Mouse (Mus musculus): ENCODE data around the gene Insl3. TPM values are rescaled to one million over a fixed set of nuclear protein-coding genes. Genes with fewer than 3 reads are reported as not detected.

Gene Insl3
- polyA plus RNA-seq, 1 experiment from 2014 or later = 0.89 TPM

GRCm38 (mm10) chr8:71665331-71666130, 23.5 kb upstream of the Insl3 start:
- Histone ChIP-seq H3K4me3 (ENCODE audit: low read depth, low read length) (peak overlapping the region; percentile 20), H3K4me2 (peak overlapping the region; percentile 60), H3K9me3 (replicated peaks; ENCODE audit: control insufficient read depth, low read length) (no peaks in the 10 kb centered on the region), H3K27ac (ENCODE audit: low read depth, low read length) (no peak overlapping the region), H3K36me3 (ENCODE audit: control insufficient read depth, insufficient read depth, low read length) (no peaks in the 10 kb centered on the region), H3K4me1 (ENCODE audit: control insufficient read depth, insufficient read depth, low read length) (peaks cover 32% of the 10 kb centered on the region), H3K27me3 (ENCODE audit: control insufficient read depth, insufficient read depth, low read length) (peaks cover 35% of the 10 kb centered on the region), H3K9ac (ENCODE audit: low read depth, low read length) (no peak overlapping the region)
- ATAC-seq (replicated peaks; ENCODE audit: insufficient number of reproducible peaks, low FRiP score, low TSS enrichment) = peak; percentile 59
- WGBS (ENCODE audit: insufficient replicate concordance) = 3% methylated on average over 22 of the region's 22 CpGs

DNA sequence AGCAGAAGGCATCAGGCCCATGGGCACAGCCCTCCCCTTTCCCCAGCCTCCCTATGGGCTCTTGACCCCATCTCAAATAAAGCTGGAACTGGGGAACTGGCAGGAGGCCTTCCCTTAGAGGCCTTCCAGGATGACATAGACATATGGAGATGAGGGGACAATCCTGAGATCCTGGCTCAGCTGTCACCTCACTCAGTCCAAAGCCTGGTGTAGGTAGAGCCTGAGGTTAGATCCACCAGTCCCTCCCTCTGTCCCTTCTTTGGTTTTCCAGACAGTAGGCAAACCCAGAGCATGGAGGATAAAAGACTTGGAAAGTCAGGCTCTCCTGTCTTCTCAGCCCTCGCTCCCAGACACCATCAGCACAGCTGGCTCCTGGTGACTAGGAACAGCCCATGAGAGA, 22.2 kb upstream of the Insl3 start:
- Histone ChIP-seq H3K36me3 (ENCODE audit: control insufficient read depth, insufficient read depth, low read length) (no peaks in the 10 kb centered on the region), H3K9me3 (replicated peaks; ENCODE audit: control insufficient read depth, low read length) (no peaks in the 10 kb centered on the region), H3K9ac (ENCODE audit: low read depth, low read length) (0 out of 2 replicates have a peak overlapping the region, but pooled peaks have one; percentile 22), H3K4me1 (ENCODE audit: control insufficient read depth, insufficient read depth, low read length) (peaks cover 34% of the 10 kb centered on the region), H3K4me3 (ENCODE audit: low read depth, low read length) (no peak overlapping the region), H3K4me2 (no peak overlapping the region), H3K27ac (ENCODE audit: low read depth, low read length) (0 out of 2 replicates have a peak overlapping the region, but pooled peaks have one; percentile 15), H3K27me3 (ENCODE audit: control insufficient read depth, insufficient read depth, low read length) (peaks cover 26% of the 10 kb centered on the region)
- WGBS (ENCODE audit: insufficient replicate concordance) = 55% methylated on average over 1 of the region's 1 CpGs
- ATAC-seq (replicated peaks; ENCODE audit: insufficient number of reproducible peaks, low FRiP score, low TSS enrichment) = no peak

DNA sequence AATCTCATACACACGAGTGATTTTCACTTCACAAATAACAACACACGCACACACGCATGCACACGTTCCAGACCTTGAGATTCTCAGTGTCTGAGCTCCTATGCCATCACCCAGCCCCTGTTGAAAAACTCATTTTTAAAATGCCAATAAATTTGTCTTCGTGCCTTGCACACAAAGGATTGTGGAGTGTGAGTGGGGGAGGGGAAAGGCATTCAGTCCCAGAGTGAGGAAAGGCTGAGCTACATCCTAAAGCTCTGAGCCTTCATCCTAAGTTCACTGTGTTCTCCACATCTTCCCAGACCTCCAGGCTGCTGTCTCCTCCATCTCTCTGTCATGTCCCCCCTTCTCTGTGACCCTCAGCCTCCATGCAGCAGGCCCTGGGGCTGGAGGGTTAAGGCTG, 21.8 kb upstream of the Insl3 start:
- no peak for ATAC-seq (replicated peaks; ENCODE audit: insufficient number of reproducible peaks, low FRiP score, low TSS enrichment)
- Histone ChIP-seq H3K9me3 (replicated peaks; ENCODE audit: control insufficient read depth, low read length) (no peaks in the 10 kb centered on the region), H3K36me3 (ENCODE audit: control insufficient read depth, insufficient read depth, low read length) (no peaks in the 10 kb centered on the region), H3K4me2 (peak overlapping the region; percentile 64), H3K27ac (ENCODE audit: low read depth, low read length) (peak overlapping the region; percentile 72), H3K4me3 (ENCODE audit: low read depth, low read length) (no peak overlapping the region), H3K9ac (ENCODE audit: low read depth, low read length) (peak overlapping the region; percentile 52; the same call in 1 of the 2 replicates), H3K4me1 (ENCODE audit: control insufficient read depth, insufficient read depth, low read length) (peaks cover 34% of the 10 kb centered on the region), H3K27me3 (ENCODE audit: control insufficient read depth, insufficient read depth, low read length) (peaks cover 22% of the 10 kb centered on the region)
- WGBS (ENCODE audit: insufficient replicate concordance) = 61% methylated on average over 5 of the region's 5 CpGs

DNA sequence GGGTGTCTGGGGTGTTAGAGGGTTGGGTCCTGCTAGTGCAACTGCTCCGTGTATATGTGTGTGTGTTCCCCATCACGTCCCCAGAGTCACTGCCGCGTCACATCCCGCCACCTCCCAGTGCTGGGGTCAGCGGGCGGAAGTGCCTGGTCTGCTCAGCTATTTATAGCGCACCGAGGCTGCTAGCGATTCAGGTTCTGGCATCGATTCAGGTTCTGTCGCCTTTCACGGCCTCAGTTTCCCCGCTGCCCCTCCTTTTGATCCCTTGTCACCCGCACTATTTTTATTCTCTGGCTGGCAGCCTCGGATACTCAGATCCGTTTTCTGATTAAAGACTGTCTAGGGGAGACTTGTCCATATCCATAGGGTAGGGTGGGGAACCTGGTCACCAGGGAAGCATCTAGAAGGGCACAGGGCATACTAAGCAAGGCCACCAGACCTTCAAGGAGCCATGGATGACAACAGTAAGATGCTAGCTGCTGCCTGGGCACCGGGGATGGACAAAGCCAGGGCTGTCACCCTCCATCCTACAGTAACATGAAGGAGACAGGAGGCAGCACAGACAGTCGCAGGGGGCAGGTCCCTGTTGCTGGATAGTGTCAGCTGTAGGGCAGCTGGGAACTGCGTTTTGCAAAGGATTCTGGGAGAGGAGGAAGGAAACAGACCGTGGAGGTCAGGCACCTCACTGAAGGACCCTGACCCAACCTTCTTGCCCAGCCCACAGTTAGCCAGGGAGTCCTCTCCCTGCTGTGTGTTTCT, 20.6 kb upstream of the Insl3 start:
- Histone ChIP-seq H3K9ac (ENCODE audit: low read depth, low read length) (peak overlapping the region; percentile 52), H3K27ac (ENCODE audit: low read depth, low read length) (peak overlapping the region; percentile 72), H3K4me1 (ENCODE audit: control insufficient read depth, insufficient read depth, low read length) (peaks cover 34% of the 10 kb centered on the region), H3K36me3 (ENCODE audit: control insufficient read depth, insufficient read depth, low read length) (no peaks in the 10 kb centered on the region), H3K9me3 (replicated peaks; ENCODE audit: control insufficient read depth, low read length) (no peaks in the 10 kb centered on the region), H3K4me2 (peak overlapping the region; percentile 64), H3K4me3 (ENCODE audit: low read depth, low read length) (peak overlapping the region; percentile 20), H3K27me3 (ENCODE audit: control insufficient read depth, insufficient read depth, low read length) (peaks cover 14% of the 10 kb centered on the region)
- WGBS (ENCODE audit: insufficient replicate concordance) = 1% methylated on average over 21 of the region's 21 CpGs
- ATAC-seq (replicated peaks; ENCODE audit: insufficient number of reproducible peaks, low FRiP score, low TSS enrichment) = peak; percentile 41; the same call in 1 of the 2 replicates

DNA sequence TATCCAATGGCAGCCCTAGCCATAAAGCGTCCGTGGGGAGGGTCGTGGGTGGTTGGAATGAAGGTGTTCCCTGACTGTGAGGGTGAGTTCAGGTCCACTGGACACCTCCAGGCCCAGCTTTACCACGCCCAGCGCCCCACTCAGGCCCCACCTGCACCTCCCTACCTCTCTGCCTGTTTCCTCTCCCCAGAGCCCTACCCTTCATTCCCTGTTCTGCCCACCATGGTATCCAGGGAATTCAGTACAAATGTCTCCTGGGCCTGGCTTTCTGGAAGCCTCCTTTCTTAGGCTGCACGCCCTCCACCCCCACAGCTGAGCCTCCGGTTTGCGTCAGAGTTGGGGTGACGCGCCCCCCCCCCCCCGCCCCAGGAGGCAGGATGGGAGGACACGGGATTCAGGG, 18.8 kb upstream of the Insl3 start:
- H3K4me1 ChIP-seq (ENCODE audit: control insufficient read depth, insufficient read depth, low read length) = peaks cover 33% of the 10 kb centered on the region
- H3K27me3 ChIP-seq (ENCODE audit: control insufficient read depth, insufficient read depth, low read length) = peaks cover 10% of the 10 kb centered on the region
- no peaks in the 10 kb centered on the region for H3K9me3 ChIP-seq (replicated peaks; ENCODE audit: control insufficient read depth, low read length)
- no peak overlapping the region for H3K27ac ChIP-seq (ENCODE audit: low read depth, low read length)
- ATAC-seq (replicated peaks; ENCODE audit: insufficient number of reproducible peaks, low FRiP score, low TSS enrichment) = no peak
- 0 out of 2 replicates have a peak overlapping the region, but pooled peaks have one; percentile 43 for H3K9ac ChIP-seq (ENCODE audit: low read depth, low read length)
- H3K4me3 ChIP-seq (ENCODE audit: low read depth, low read length) = peak overlapping the region; percentile 45
- H3K36me3 ChIP-seq (ENCODE audit: control insufficient read depth, insufficient read depth, low read length) = no peaks in the 10 kb centered on the region
- 14% methylated on average over 12 of the region's 12 CpGs for WGBS (ENCODE audit: insufficient replicate concordance)
- peak overlapping the region; percentile 94 for H3K4me2 ChIP-seq

GRCm38 (mm10) chr8:71670621-71671548, 18.1 kb upstream of the Insl3 start:
- no peaks in the 10 kb centered on the region for H3K36me3 ChIP-seq (ENCODE audit: control insufficient read depth, insufficient read depth, low read length)
- H3K9ac ChIP-seq (ENCODE audit: low read depth, low read length) = 0 out of 2 replicates have a peak overlapping the region, but pooled peaks have one; percentile 43
- peaks cover 15% of the 10 kb centered on the region for H3K27me3 ChIP-seq (ENCODE audit: control insufficient read depth, insufficient read depth, low read length)
- H3K27ac ChIP-seq (ENCODE audit: low read depth, low read length) = no peak overlapping the region
- 1% methylated on average over 58 of the region's 64 CpGs for WGBS (ENCODE audit: insufficient replicate concordance)
- H3K4me2 ChIP-seq = peak overlapping the region; percentile 94
- peak overlapping the region; percentile 45 for H3K4me3 ChIP-seq (ENCODE audit: low read depth, low read length)
- ATAC-seq (replicated peaks; ENCODE audit: insufficient number of reproducible peaks, low FRiP score, low TSS enrichment) = 0 out of 2 replicates have a peak, but pooled peaks have one; percentile 7
- peaks cover 32% of the 10 kb centered on the region for H3K4me1 ChIP-seq (ENCODE audit: control insufficient read depth, insufficient read depth, low read length)
- no peaks in the 10 kb centered on the region for H3K9me3 ChIP-seq (replicated peaks; ENCODE audit: control insufficient read depth, low read length)

GRCm38 (mm10) chr8:71671549-71671965, 17.5 kb upstream of the Insl3 start, which contains the start of gene Unc13a:
Gene Unc13a, minus strand, starts transcription at chr8:71671757.
- no peaks in the 10 kb centered on the region for H3K9me3 ChIP-seq (replicated peaks; ENCODE audit: control insufficient read depth, low read length)
- ATAC-seq (replicated peaks; ENCODE audit: insufficient number of reproducible peaks, low FRiP score, low TSS enrichment) = peak; percentile 35
- peak within 1 kb of the TSS; percentile 94 for H3K4me2 ChIP-seq
- WGBS (ENCODE audit: insufficient replicate concordance) = under 1% methylated on average over 42 of the region's 42 CpGs
- peak within 1 kb of the TSS; percentile 45 for H3K4me3 ChIP-seq (ENCODE audit: low read depth, low read length)
- peaks cover 15% of the 10 kb centered on the region for H3K27me3 ChIP-seq (ENCODE audit: control insufficient read depth, insufficient read depth, low read length)
- 0 out of 2 replicates have a peak within 1 kb of the TSS, but pooled peaks have one; percentile 18 for H3K9ac ChIP-seq (ENCODE audit: low read depth, low read length)
- H3K36me3 ChIP-seq (ENCODE audit: control insufficient read depth, insufficient read depth, low read length) = no peaks in the 10 kb centered on the region
- peaks cover 37% of the 10 kb centered on the region for H3K4me1 ChIP-seq (ENCODE audit: control insufficient read depth, insufficient read depth, low read length)
- H3K27ac ChIP-seq (ENCODE audit: low read depth, low read length) = no peak within 1 kb of the TSS

All from heart, embryonic 11.5 days (tissue).